Mouse (Mus musculus) ovary, postnatal 10 days (tissue): Measurements from ENCODE around the gene Bmp8a.
"Not testable (repeated sequence)": the region's sequence is repeated elsewhere in the genome, so short reads cannot be mapped to it uniquely, and the experiment has no call there.

ENCODE experiments used
- DNase-seq: peaks from one replicate; pipeline ENCODE4 v3.0.0; 2022; ENCODE audit warnings: low spot score

The Bmp8a gene

DNA sequence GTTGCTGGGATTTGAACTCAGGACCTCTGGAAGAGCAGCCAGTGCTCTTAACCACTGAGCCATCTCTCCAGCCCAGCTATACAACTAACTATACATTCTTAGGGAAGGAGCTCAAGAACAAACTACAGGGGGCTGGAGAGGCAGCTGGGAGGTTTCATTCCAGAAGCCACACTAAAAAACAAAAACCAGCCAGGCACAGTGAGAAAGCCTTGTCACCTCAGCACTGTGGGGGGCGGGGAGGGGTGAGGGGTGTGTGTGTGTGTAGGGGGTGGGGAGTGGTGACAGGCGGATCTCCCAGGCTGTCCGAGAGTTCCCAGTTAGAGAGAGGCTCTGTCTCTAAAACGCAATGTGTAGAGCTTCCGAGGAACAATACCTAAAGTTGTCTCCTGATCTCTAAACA lies 11.7 kb downstream of the Bmp8a start:
- no peak for DNase-seq

DNA sequence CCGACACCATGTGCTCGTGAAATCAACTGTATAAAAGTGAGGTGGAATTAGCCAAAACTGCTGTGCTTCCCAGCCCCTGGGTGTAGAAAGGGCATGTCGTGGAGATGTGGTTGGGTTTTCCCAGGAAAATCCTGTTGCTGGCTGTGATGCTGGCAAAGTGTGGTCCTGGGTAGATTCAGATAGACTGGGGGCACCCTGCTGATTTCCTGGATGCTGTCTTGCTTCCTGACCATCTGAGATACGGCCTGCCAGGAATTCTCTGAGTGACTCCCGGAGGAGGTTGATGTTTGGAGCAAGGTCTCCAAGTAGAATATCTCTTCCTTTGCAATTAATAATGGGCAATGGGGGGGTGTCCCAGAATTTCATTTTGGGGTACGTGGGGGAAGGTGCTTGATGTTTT lies 14.1 kb downstream of the Bmp8a start:
- DNase-seq: no peak

DNA sequence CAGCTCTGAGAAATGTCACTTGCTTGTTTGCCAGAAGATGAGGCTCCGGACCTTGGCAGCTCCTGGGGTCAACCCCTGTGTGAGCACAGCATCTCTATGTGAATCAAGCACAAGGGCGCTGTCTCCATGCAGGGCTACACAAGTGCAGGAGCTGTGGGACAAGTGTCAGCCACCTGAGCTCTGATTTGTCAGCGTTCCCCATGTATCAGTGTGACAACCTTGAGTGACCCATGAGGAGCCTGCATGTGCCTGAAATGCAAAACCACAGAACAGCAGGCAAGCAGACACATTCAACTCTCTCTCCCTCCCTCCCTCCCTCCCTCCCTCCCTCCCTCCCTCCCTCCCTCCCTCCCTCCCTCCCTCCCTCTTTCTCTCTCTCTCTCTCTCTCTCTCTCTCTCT lies 15.4 kb downstream of the Bmp8a start:
- no peak for DNase-seq

- DNase-seq: no peak
Measured at GRCm38 (mm10) chr4:123326087-123326486, 17.0 kb downstream of the Bmp8a start.

- no peak for DNase-seq
Measured at GRCm38 (mm10) chr4:123323534-123323933, 19.5 kb downstream of the Bmp8a start, which contains the start of gene Oxct2a. Oxct2a (minus strand) TSS chr4:123323634.

- not testable (repeated sequence) for DNase-seq
Measured at GRCm38 (mm10) chr4:123322910-123323309, 20.1 kb downstream of the Bmp8a start.

DNA sequence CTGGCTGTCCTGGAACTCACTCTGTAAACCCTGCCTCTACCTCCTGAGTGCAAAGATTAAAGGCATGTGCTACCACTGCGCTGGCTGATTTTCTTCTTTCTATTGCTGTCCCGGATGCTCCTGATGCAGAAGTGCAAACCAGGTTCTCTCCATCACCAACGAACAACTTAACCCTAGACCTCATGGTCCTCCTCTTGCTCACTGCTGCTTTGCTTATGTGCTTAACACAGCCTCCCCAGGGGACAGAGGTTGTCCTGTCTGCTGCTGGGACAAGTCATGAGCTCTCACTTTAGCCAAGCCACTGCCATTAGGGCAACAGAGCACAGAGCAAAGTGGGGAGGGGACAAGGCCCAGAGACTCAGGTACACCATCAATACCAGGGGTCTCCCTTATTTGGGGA lies 28.6 kb downstream of the Bmp8a start:
- DNase-seq: no peak

- no peak for DNase-seq
Measured at GRCm38 (mm10) chr4:123313010-123313409, 30.0 kb downstream of the Bmp8a start.

GRCm38 (mm10) chr4:123311845-123312244 lies 31.2 kb downstream of the Bmp8a start:
- DNase-seq: no peak

DNA sequence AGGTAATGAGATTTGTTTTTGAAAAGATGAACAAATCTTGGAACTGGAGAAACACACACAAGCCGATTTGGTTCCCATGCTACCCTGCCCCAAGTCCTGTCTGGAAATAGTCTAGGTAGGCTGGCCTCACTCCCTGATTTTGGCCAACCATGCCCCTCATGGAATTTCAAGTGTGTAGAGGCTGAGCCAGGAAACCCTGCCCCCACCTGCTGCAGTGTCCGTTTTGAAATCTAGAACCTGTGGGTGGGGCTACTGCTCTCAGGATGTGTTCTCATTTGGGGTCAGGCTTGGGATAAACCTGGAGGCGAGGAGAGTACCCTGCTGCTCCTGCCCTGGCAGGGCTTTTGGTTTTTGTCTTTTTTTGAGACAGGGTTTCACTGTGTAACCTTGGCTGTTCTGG lies 34.8 kb downstream of the Bmp8a start:
- DNase-seq: no peak

DNA sequence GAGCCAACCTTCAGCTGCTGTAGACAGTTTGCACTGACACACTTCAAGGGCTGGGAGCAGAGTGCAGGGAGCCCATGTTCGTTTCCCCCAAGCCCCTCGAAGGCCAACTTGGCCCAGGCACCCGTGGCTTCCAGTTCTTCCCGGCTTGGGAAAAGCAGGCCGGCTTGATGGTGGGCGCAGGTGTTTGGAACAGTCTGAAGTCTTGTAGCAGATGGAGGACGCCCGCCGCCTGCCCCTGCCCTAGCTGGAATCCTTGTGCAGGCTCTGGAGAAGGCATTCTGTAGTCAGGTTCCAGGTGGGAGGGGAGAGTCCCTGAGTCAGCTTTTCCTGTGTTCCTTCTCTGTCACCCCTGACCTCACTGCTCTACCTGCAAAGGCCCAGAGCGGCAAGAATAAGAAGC lies 36.1 kb downstream of the Bmp8a start:
- no peak for DNase-seq

GRCm38 (mm10) chr4:123305789-123306188 lies 37.3 kb downstream of the Bmp8a start:
- DNase-seq: no peak

DNA sequence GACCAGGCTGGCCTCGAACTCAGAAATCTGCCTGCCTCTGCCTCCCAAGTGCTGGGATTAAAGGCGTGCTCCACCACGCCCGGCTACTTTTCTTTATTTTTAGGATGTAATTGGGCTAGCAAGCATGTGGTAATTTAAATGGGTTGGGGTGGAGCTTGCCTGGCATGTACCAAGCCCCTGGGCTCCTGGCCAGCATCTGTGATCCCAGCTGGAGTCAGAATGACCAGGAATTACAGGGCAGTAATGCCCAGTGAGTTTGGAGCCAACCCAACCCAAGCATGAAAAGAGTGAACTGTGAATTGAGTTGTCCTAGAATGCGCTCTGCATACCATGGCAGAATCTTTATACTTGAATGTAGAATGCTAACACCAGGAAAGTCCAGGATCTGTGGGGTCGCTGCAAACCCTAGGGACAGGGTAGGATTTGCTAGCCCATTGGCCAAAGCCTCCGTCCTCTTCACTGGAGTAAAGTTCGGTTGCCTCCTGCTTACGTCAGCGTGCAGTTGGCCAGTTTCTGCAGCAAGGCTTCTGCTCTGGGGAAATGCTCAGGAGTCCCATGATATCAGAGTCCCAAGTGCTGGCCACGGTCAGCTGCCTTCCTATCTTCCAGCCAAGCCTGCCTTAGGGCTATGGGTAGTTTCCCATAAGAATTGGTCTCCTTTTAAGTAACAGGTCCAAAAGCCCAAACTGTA lies 43.9 kb downstream of the Bmp8a start:
- no peak for DNase-seq

DNA sequence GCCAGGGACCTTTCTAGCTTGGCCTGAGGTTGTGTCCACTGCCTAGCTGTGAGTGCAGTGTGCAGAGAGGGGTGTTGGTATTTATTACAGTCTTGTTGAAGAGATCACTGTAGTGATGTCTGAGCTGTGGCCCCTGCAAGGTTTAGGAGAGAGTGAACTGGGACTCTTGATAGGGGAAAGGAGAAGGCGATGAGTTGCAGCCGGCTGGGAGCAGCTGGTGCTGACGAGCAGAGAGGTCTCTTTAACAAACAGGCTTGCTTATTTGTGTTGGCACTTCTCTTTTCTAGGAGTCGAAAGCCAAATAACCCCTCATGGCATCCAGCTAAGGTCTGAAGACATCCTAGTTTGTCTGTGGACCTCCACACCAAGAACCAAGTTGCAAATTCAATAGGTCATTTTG lies 44.8 kb downstream of the Bmp8a start:
- DNase-seq: no peak

- DNase-seq: no peak
Measured at GRCm38 (mm10) chr4:123297195-123297960, 45.7 kb downstream of the Bmp8a start.

DNA sequence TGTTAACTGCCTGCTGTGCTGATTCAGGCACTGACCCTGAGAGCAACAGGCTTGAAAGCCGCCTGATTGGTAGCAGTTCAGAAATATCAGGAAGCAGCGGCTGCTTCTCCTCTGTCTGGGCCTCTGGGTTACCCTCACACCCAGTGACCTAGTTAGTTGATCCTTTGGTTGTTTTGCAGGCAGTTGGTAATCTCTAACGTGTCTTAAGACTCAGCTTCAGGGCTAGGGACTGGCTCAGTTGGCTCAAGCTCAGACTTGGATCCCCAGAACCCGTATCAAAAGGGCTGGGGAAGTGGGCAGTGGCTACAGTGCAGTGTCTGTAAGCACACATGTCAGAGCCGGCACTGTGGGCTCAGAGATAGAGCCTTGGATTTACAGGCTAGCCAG lies 46.9 kb downstream of the Bmp8a start:
- no peak for DNase-seq

DNA sequence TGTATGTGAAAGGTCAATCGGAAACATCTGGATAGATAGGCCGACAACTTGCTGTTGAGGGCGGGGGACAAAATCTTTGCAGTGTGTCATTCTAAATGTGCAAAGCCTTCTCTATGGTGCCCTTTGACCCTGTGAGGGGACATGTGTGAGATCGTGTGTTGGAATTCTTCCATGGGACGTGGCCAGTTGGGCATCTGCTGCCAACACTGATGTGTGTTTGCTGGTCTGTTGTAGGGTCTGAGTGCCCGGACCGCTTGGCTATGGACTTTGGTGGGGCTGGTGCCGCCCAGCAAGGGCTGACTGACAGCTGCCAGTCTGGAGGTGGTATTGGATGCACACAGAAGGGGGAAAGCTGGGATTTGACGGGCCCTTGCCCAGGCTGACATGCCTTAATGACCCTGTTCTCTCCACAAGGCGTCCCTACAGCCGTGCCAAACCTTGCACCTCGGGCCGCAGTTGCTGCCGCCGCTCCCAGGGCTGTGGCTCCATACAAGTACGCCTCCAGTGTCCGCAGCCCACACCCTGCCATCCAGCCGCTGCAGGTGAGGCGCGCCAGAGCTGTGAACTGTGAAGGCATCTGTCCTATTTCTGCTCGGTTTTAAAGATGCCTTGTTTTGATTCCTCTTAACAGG lies 47.4 kb downstream of the Bmp8a start:
- DNase-seq: no peak

DNA sequence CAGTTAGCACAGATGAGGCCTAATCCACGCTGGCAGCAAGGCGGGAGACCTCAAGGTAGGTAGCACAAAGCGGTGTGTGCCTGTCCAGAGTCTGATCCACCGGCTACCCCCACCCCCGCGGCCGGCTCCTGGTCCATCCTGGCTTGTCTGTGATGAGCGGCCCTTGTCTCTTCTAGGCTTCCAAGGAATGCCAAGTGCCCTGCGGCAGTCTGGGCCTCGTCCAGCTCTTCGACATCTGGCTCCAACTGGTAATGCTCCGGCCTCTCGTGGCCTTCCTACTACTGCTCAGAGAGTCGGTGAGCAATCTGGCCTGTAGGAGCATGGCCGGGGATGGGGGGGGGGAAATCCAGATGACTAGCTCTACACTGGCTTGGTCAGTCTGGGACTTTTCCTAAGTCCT lies 48.0 kb downstream of the Bmp8a start:
- DNase-seq: not testable (repeated sequence)

GRCm38 (mm10) chr4:123293661-123294443 lies 49.2 kb downstream of the Bmp8a start:
- DNase-seq: no peak

GRCm38 (mm10) chr4:123292989-123293388 lies 50.1 kb downstream of the Bmp8a start:
- DNase-seq: no peak

- DNase-seq: no peak
Measured at GRCm38 (mm10) chr4:123292390-123292789, 50.7 kb downstream of the Bmp8a start.

DNA sequence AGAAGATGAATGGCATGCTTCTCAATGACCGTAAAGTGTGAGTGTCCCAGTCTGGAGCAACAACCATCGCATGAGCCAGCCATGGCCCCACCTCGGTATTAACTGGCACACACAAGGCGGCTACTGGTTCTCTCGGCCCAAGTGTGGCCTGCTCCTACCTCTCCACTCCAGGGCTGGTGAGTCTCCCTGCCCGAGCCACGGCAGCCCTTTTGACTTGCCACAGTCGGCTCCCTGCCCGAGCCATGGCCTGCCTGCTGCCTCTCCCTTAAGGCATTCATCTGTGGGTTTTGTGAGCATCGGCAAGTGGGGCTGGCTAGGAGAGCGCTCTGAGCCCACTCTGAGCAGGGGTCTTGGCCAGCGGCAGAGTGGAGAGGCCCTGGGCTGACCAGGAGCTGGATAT lies 54.0 kb downstream of the Bmp8a start:
- DNase-seq: no peak
